Mouse (Mus musculus) heart, embryonic 16.5 days (tissue): Measurements from ENCODE around the gene Fer1l5. TPM values are rescaled to one million over a fixed set of nuclear protein-coding genes. Genes with fewer than 3 reads are reported as not detected.

ENCODE experiments used
- ATAC-seq: fragments of 200-750 bp; cut with Nextera tagmentation; replicated peaks from 2 replicates; pipeline ENCODE4 v1.8.0; 2017; ENCODE audit warnings: moderate number of reproducible peaks; ENCODE audit not compliant: insufficient read depth, low FRiP score; ENCODE audit errors: extremely low read depth
- H3K27ac ChIP-seq: fragments of 300-500 bp; sonication (generic); 2 replicates; pipeline ENCODE4 v1.5.1; 2014; ENCODE audit warnings: mild to moderate bottlenecking, low read length, control low read depth, moderate library complexity
- H3K27me3 ChIP-seq: fragments of 300-500 bp; sonication (generic); 2 replicates; pipeline ENCODE4 v1.6.1; 2014; ENCODE audit warnings: low read length, mixed read lengths; ENCODE audit not compliant: control insufficient read depth, insufficient read depth
- H3K36me3 ChIP-seq: fragments of 300-500 bp; sonication (generic); 2 replicates; pipeline ENCODE4 v1.6.1; 2014; ENCODE audit not compliant: control insufficient read depth, insufficient read depth
- H3K4me1 ChIP-seq: fragments of 300-500 bp; sonication (generic); 2 replicates; pipeline ENCODE4 v1.6.1; 2014; ENCODE audit warnings: low read length, mixed read lengths; ENCODE audit not compliant: control insufficient read depth, insufficient read depth
- H3K4me2 ChIP-seq: fragments of 300-500 bp; sonication (generic); 2 replicates; pipeline ENCODE4 v1.6.1; 2014; ENCODE audit warnings: low read depth, mild to moderate bottlenecking, control low read depth, low read length
- H3K4me3 ChIP-seq: fragments of 300-500 bp; sonication (generic); 2 replicates; pipeline ENCODE4 v1.5.1; 2014; ENCODE audit warnings: mild to moderate bottlenecking, control low read depth, low read length
- H3K9ac ChIP-seq: fragments of 300-500 bp; sonication (generic); 2 replicates; pipeline ENCODE4 v1.6.1; 2014; ENCODE audit warnings: low read length, control low read depth
- H3K9me3 ChIP-seq: fragments of 300-500 bp; sonication (generic); replicated peaks from 2 replicates; pipeline ENCODE4 v1.6.1; 2016; ENCODE audit warnings: low read length; ENCODE audit not compliant: control insufficient read depth
- WGBS: fragments of 180-500 bp; shearing (Covaris S2); extraction: QIAGEN DNeasy Blood & Tissue Kit; methylation state at CpG from one replicate; pipeline ENCODE4 v1.1.7; 2014; 5-methylcytosine and 5-hydroxymethylcytosine counted together
- polyA plus RNA-seq: library from polyadenylated mRNA; unstranded; fragments of >200 nt; fragmentation: Nextera tagmentation; extraction: Ambion mirVana; gene quantifications from 2 replicates; pipeline ENCODE4 v1.2.1, GENCODE M21; 2015

Gene Fer1l5
- polyA plus RNA-seq, 1 experiment from 2014 or later, result 1.2 TPM

- no peaks in the 10 kb centered on the region for H3K9me3 ChIP-seq
- no peak overlapping the region for H3K4me3 ChIP-seq
- no peaks in the 10 kb centered on the region for H3K27me3 ChIP-seq
- ATAC-seq, result no peak
- H3K4me1 ChIP-seq, result no peaks in the 10 kb centered on the region
- H3K36me3 ChIP-seq, result peaks cover 79% of the 10 kb centered on the region
- no peak overlapping the region for H3K4me2 ChIP-seq
- H3K27ac ChIP-seq, result no peak overlapping the region
- H3K9ac ChIP-seq, result no peak overlapping the region
- 83% methylated on average over 4 of the region's 4 CpGs for WGBS
Observed at GRCm38 (mm10) chr1:36352351-36352750, 19.7 kb upstream of the Fer1l5 start.

GRCm38 (mm10) chr1:36356955-36357695 is 15.0 kb upstream of the Fer1l5 start:
- Histone ChIP-seq H3K4me2 (no peak overlapping the region), H3K27me3 (no peaks in the 10 kb centered on the region), H3K27ac (no peak overlapping the region), H3K36me3 (peaks cover 48% of the 10 kb centered on the region), H3K4me1 (no peaks in the 10 kb centered on the region), H3K9me3 (no peaks in the 10 kb centered on the region), H3K9ac (no peak overlapping the region), H3K4me3 (no peak overlapping the region)
- no peak for ATAC-seq
- WGBS, result 86% methylated on average over 5 of the region's 5 CpGs

GRCm38 (mm10) chr1:36367698-36368097 is 4.4 kb upstream of the Fer1l5 start:
- Histone ChIP-seq H3K4me3 (peak overlapping the region; percentile 97), H3K4me2 (peak overlapping the region; percentile 91), H3K9me3 (no peaks in the 10 kb centered on the region), H3K9ac (peak overlapping the region; percentile 98), H3K4me1 (peaks cover 14% of the 10 kb centered on the region), H3K27ac (peak overlapping the region; percentile 85), H3K27me3 (no peaks in the 10 kb centered on the region), H3K36me3 (peaks cover 7% of the 10 kb centered on the region)
- ATAC-seq, result no peak
- WGBS, result 38% methylated on average over 12 of the region's 12 CpGs

GRCm38 (mm10) chr1:36368112-36368968 is 3.8 kb upstream of the Fer1l5 start:
- H3K27me3 ChIP-seq, result no peaks in the 10 kb centered on the region
- H3K9ac ChIP-seq, result peak overlapping the region; percentile 98
- H3K4me1 ChIP-seq, result peaks cover 14% of the 10 kb centered on the region
- 3% methylated on average over 52 of the region's 55 CpGs for WGBS
- peak overlapping the region; percentile 97 for H3K4me3 ChIP-seq
- peak; percentile 85 for ATAC-seq
- peak overlapping the region; percentile 85 for H3K27ac ChIP-seq
- H3K36me3 ChIP-seq, result peaks cover 7% of the 10 kb centered on the region
- no peaks in the 10 kb centered on the region for H3K9me3 ChIP-seq
- peak overlapping the region; percentile 91 for H3K4me2 ChIP-seq

DNA sequence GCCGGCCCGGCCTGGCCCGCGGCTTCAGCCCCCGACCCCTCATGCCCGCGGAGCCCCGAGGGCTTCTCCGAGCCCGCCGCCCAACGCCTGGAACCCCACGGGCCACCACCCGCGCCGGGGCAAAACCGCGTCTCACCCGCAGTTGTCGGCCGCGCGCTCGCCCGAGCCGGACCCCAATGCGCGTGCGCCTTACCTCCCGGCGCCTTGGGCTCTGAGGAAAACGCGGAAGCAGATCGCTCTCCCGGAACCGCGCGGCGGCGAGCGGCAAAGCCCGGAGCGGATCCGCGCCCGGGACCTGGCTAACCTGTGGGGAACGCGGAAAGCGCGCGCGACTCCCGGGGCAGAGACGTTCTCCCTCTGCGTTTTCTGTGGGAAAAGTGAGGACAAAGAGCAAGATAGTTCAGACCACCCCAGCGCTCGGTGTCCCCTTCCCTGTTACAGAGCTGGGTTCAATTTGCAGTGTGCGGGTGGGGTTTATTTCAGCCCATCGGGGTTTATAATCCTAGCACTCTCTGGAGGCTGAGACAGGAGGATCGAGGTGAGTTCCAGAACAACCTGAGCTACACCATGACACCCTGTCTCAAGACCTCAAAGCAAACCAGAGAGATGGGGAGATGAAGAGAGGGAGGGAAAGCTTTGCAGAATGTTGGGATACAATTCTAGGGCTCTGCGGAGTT is 3.0 kb upstream of the Fer1l5 start, which contains the start of gene Kansl3:
Kansl3 (minus strand) TSS at position 213 of the 677 bp plus-strand sequence.
- H3K36me3 ChIP-seq, result peaks cover 7% of the 10 kb centered on the region
- no peaks in the 10 kb centered on the region for H3K9me3 ChIP-seq
- ATAC-seq, result peak; percentile 82
- H3K4me1 ChIP-seq, result peaks cover 14% of the 10 kb centered on the region
- peak within 1 kb of the TSS; percentile 98 for H3K9ac ChIP-seq
- H3K4me2 ChIP-seq, result peak within 1 kb of the TSS; percentile 91
- 3% methylated on average over 61 of the region's 61 CpGs for WGBS
- peak within 1 kb of the TSS; percentile 97 for H3K4me3 ChIP-seq
- H3K27me3 ChIP-seq, result no peaks in the 10 kb centered on the region
- H3K27ac ChIP-seq, result peak within 1 kb of the TSS; percentile 85

GRCm38 (mm10) chr1:36370918-36371317 is 1.2 kb upstream of the Fer1l5 start:
- ATAC-seq, result no peak
- Histone ChIP-seq H3K27ac (no peak overlapping the region), H3K4me1 (peaks cover 14% of the 10 kb centered on the region), H3K36me3 (no peaks in the 10 kb centered on the region), H3K4me2 (no peak overlapping the region), H3K9ac (no peak overlapping the region), H3K4me3 (no peak overlapping the region), H3K27me3 (no peaks in the 10 kb centered on the region), H3K9me3 (no peaks in the 10 kb centered on the region)
- 76% methylated on average over 6 of the region's 6 CpGs for WGBS

DNA sequence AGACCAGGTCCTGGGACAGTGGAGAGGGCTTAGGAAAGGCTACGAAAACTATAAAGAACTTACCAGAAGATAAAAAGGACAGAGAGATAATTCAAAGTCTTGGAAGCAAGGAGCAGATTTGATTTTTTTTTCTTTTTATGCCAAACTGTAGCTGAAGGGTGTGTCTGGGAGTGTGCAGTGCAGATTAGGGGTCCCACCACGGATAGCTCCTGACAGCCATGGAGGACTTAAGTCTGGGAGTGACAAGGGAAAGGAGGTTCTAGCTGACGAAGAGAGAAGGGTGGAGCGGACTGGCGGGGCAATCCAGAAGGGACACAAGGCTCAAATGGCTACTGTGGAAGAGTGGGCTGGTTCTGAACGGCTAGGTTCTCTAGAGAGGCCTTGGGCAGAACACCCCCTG is 6.8 kb downstream of the Fer1l5 start:
- no peak for ATAC-seq
- Histone ChIP-seq H3K9ac (no peak overlapping the region), H3K27ac (no peak overlapping the region), H3K4me3 (no peak overlapping the region), H3K4me2 (no peak overlapping the region), H3K4me1 (no peaks in the 10 kb centered on the region), H3K27me3 (no peaks in the 10 kb centered on the region), H3K36me3 (no peaks in the 10 kb centered on the region), H3K9me3 (no peaks in the 10 kb centered on the region)
- 65% methylated on average over 6 of the region's 6 CpGs for WGBS

- ATAC-seq, result no peak
- 71% methylated on average over 4 of the region's 4 CpGs for WGBS
- Histone ChIP-seq H3K4me3 (no peak overlapping the region), H3K9ac (no peak overlapping the region), H3K4me1 (no peaks in the 10 kb centered on the region), H3K36me3 (no peaks in the 10 kb centered on the region), H3K9me3 (no peaks in the 10 kb centered on the region), H3K27me3 (no peaks in the 10 kb centered on the region), H3K4me2 (no peak overlapping the region), H3K27ac (no peak overlapping the region)
Observed at GRCm38 (mm10) chr1:36379582-36379981, 7.5 kb downstream of the Fer1l5 start.
